Mouse (Mus musculus) liver, adult 2 months (tissue): Measurements from ENCODE around the gene Cask. TPM values are rescaled to one million over a fixed set of nuclear protein-coding genes. Genes with fewer than 3 reads are reported as not detected.

Experiments used
- DNase-seq: peaks from one replicate; pipeline ENCODE4 v3.0.0-alpha.2; 2011; ENCODE audit warnings: low read depth, low spot score; ENCODE audit errors: extremely low read depth
- H3K27ac ChIP-seq: fragments of 200-500 bp; replicated peaks from 2 replicates; pipeline ENCODE4 v1.5.1; 2012; ENCODE audit warnings: low read depth, mild to moderate bottlenecking, control low read depth, inconsistent platforms, low read length; ENCODE audit not compliant: insufficient read depth
- H3K27me3 ChIP-seq: fragments of 200-500 bp; 2 replicates; pipeline ENCODE4 v1.6.1; 2012; ENCODE audit warnings: mild to moderate bottlenecking, moderate library complexity, low read length, inconsistent platforms; ENCODE audit not compliant: control insufficient read depth, insufficient read depth
- H3K36me3 ChIP-seq: fragments of 200-500 bp; 2 replicates; pipeline ENCODE4 v1.6.1; 2012; ENCODE audit warnings: low read length, inconsistent platforms; ENCODE audit not compliant: control insufficient read depth, insufficient read depth
- H3K4me1 ChIP-seq: fragments of 200-500 bp; 2 replicates; pipeline ENCODE4 v1.6.1; 2011; ENCODE audit warnings: low read length; ENCODE audit not compliant: control insufficient read depth, insufficient read depth
- H3K4me3 ChIP-seq: fragments of 200-500 bp; 2 replicates; pipeline ENCODE4 v1.5.1; 2011; ENCODE audit warnings: low read depth, mild to moderate bottlenecking, control low read depth, low read length, moderate library complexity; ENCODE audit not compliant: insufficient read depth
- H3K79me2 ChIP-seq: fragments of 200-500 bp; 2 replicates; pipeline ENCODE4 v1.6.1; 2012; ENCODE audit warnings: inconsistent platforms, mild to moderate bottlenecking, low read length, moderate library complexity; ENCODE audit not compliant: control insufficient read depth, insufficient read depth
- H3K9ac ChIP-seq: fragments of 200-500 bp; 2 replicates; pipeline ENCODE4 v1.6.1; 2012; ENCODE audit warnings: low read depth, mild to moderate bottlenecking, control low read depth, inconsistent platforms, low read length
- CTCF ChIP-seq: fragments of 200-500 bp; IDR thresholded peaks from 2 replicates; pipeline ENCODE4 v1.5.1; 2011; ENCODE audit warnings: low read depth, low read length, control low read depth
- POLR2A ChIP-seq: fragments of 200-500 bp; IDR thresholded peaks from 2 replicates; pipeline ENCODE4 v1.6.1; 2011; ENCODE audit warnings: low read length, control low read depth; ENCODE audit not compliant: insufficient read depth; ENCODE audit errors: extremely low read depth
- whole genome bisulfite sequencing: fragments of 180-500 bp; shearing (Covaris S2); methylation state at CpG from one replicate; pipeline ENCODE4 v1.1.7; 2018; 5-methylcytosine and 5-hydroxymethylcytosine counted together
- polyA plus RNA-seq: library from polyadenylated mRNA; depleted of rRNA; stranded (reverse); fragments of >200 nt; gene quantifications from 2 replicates; pipeline ENCODE4 v1.2.3, GENCODE M21; 2012
- total RNA-seq: library from RNA; depleted of rRNA; stranded (reverse); fragments of >200 nt; gene quantifications from 2 replicates; pipeline ENCODE4 v1.2.3, GENCODE M21; 2014

Cask gene
- total and polyA plus RNA-seq, 2 experiments, result 2.7 to 10.6 TPM

DNA sequence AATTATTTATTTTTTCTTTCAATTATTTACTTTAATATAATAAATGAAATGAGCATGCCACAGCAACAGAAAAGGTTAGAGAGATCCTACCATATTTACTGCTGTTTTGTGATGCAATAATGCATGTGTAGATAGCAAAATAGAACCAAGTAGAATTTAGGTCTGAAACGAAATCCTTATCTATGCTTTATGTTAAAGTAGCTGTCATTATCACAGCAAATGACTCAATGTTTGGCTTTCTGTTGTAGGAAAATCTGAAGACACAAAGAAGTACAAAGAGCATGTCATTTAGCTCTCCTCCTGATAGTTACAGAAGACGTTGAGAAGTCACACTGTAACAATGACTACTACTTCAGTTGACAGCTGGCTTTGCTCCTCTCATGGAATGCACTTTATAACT, 212.3 kb downstream of the Cask start:
- Histone ChIP-seq H3K4me3 (no peak overlapping the region), H3K27me3 (no peaks in the 10 kb centered on the region), H3K9ac (no peak overlapping the region), H3K27ac (no peak overlapping the region), H3K4me1 (no peaks in the 10 kb centered on the region), H3K36me3 (no peaks in the 10 kb centered on the region), H3K79me2 (no peaks in the 10 kb centered on the region)
- 60% methylated on average over 2 of the region's 2 CpGs for WGBS
- TF ChIP-seq POLR2A (no peak), CTCF (no peak)
- DNase-seq, result no peak

DNA sequence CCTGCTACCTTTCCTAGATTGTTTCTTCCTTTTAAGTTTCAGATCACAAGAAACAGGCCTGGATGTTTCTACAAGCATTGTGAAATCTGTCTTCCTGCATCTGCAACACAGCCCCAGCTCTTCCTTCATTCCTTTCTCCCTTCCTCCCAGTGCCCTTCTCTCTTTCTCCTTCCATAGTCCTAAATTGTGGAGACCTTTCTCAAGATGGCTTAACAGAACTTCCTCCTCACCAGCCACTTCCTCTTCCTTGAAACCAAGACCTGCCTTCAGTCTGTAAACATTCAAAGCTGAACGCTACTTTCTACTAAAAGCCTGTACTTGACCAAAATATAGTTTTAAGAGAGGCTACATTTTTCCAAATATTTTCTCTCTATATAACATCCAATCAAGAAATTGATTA, 214.8 kb downstream of the Cask start:
- Histone ChIP-seq H3K4me3 (no peak overlapping the region), H3K36me3 (no peaks in the 10 kb centered on the region), H3K27me3 (no peaks in the 10 kb centered on the region), H3K9ac (no peak overlapping the region), H3K27ac (no peak overlapping the region), H3K79me2 (no peaks in the 10 kb centered on the region), H3K4me1 (no peaks in the 10 kb centered on the region)
- TF ChIP-seq CTCF (no peak), POLR2A (no peak)
- WGBS, result 93% methylated on average over 1 of the region's 1 CpGs
- no peak for DNase-seq

DNA sequence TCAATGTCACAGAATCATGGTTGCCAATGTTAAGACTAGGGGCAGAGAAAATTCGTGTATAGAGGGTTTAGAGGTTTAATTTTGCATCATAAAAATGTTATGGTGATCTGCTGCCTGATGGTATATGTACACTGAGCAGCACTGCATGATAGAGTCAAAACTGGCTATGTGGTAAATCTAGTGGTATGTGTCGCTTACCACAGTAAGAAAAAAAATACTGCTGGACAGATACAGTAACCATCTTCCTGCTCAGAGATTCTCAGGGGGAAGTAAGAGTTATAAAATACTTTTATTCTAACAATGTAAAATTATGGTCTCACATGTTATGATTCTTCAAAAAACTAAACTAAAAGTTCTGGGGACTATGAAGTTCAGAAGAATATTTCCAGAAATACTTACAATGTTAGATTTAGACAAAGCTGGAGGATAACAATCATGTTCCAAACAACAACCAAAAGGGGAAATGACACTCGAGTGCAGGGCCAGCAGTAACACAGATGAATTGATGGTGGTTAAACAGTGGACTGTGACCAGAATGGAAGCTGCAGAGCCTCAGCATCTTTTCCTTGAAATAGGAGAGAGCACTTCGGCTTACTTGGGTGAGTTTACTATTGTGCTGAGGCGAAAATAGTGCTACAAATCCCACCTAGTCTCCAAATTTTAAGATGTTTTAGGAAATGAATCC, 219.4 kb downstream of the Cask start, which contains the start of gene Gpr34:
TSS of gene Gpr34 (plus strand) at position 491 of the 685 bp plus-strand sequence.
- TF ChIP-seq CTCF (no peak), POLR2A (no peak)

DNA sequence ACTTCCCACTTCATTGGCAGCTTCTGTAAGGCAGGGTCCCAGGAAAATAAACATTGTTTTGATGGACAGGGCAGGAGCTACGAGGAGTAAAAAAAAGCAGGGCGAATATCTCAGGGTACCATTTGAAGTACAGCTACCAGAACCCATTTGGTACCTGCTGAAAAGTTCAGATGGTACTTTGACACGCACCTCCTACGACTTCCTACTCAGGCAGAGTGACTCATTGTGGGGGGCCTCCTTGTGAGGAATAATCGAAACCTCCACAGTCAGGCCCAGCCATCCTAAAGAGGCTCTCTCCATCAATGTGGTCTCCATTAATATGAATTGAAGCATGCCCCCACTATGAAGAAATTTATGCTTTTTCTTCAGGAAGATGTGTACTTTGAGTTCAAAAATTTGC, 228.5 kb downstream of the Cask start:
- H3K4me1 ChIP-seq, result no peaks in the 10 kb centered on the region
- 91% methylated on average over 5 of the region's 5 CpGs for WGBS
- H3K36me3 ChIP-seq, result no peaks in the 10 kb centered on the region
- no peaks in the 10 kb centered on the region for H3K79me2 ChIP-seq
- no peaks in the 10 kb centered on the region for H3K27me3 ChIP-seq
- no peak overlapping the region for H3K9ac ChIP-seq
- DNase-seq, result no peak
- H3K4me3 ChIP-seq, result no peak overlapping the region
- no peak for TF ChIP-seq CTCF
- TF ChIP-seq POLR2A, result no peak
- no peak overlapping the region for H3K27ac ChIP-seq

More for the DNA sequence above, 219.4 kb downstream of the Cask start, which contains the start of gene Gpr34:
- Histone ChIP-seq H3K27me3 (no peaks in the 10 kb centered on the region), H3K4me1 (no peaks in the 10 kb centered on the region), H3K9ac (no peak within 1 kb of the TSS), H3K36me3 (no peaks in the 10 kb centered on the region), H3K27ac (no peak within 1 kb of the TSS), H3K4me3 (no peak within 1 kb of the TSS), H3K79me2 (no peaks in the 10 kb centered on the region)
- no peak for DNase-seq
- 78% methylated on average over 5 of the region's 5 CpGs for WGBS

DNA sequence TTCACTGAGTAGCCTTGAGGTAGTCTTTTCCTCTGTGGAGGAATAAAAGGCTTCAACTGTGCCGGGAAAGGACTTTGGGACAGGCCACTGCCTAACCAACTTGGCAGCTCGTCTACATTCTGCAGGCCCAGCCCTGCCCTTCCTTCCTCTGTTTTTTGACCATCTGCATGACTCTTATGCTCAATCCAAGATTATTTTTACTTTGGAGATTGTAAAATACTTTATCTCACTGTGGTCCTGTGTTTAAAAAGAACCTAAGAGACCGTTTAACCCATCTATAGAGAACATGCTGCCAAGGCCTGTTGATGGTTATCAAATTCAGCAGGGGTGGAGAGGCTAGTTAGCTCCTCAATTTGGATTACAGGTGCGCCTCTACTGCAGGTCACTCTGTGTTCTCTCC, 229.7 kb downstream of the Cask start:
- 78% methylated on average over 4 of the region's 4 CpGs for WGBS
- Histone ChIP-seq H3K27ac (no peak overlapping the region), H3K79me2 (no peaks in the 10 kb centered on the region), H3K4me3 (no peak overlapping the region), H3K36me3 (no peaks in the 10 kb centered on the region), H3K9ac (no peak overlapping the region), H3K27me3 (no peaks in the 10 kb centered on the region), H3K4me1 (no peaks in the 10 kb centered on the region)
- no peak for TF ChIP-seq CTCF
- DNase-seq, result no peak

DNA sequence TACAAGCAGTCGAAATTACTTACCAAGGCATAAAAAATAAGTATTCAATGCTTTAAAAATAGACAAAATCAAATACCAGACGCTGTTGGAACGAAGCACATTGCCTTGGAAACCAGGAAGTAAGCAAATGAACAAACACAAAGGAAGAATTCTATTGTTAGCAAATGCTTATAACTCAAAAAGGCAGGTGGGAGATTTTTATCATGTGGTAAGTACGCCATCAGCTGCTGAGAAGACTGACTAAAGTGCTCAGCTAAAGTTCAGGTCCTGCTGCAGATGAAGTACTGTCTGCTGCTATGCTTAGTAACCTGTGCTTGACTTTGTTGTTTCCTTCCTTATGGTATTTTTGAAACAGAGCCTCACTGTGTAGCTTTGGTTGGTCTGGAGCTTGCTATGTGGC, 232.7 kb downstream of the Cask start:
- Histone ChIP-seq H3K27me3 (no peaks in the 10 kb centered on the region), H3K27ac (no peak overlapping the region), H3K79me2 (no peaks in the 10 kb centered on the region), H3K36me3 (no peaks in the 10 kb centered on the region), H3K9ac (no peak overlapping the region), H3K4me3 (no peak overlapping the region), H3K4me1 (no peaks in the 10 kb centered on the region)
- no peak for DNase-seq
- WGBS, result 83% methylated on average over 4 of the region's 4 CpGs
- no peak for TF ChIP-seq POLR2A
- no peak for TF ChIP-seq CTCF
